8 mouse cellular contexts compared by ENCODE assay signal in genomic region chr9:37407850-37408502, GRCm38 (mm10). TPM values are rescaled to one million over a fixed set of nuclear protein-coding genes. Genes with fewer than 3 reads are reported as not detected.
DNase-seq lines count a peak whose midpoint lies in the region; ATAC-seq lines count a peak whose summit lies in the region.

No protein-coding gene starts in this region.

- no peaks in the 10 kb centered on the region for H3K36me3 ChIP-seq in kidney, embryonic 14.5 days (ENCODE audit: control insufficient read depth, insufficient read depth, low read length)
- H3K36me3 ChIP-seq in heart, embryonic 13.5 days: no peaks in the 10 kb centered on the region
- no peaks in the 10 kb centered on the region for H3K36me3 ChIP-seq in midbrain, embryonic 12.5 days

- no peak for ATAC-seq in kidney, embryonic 14.5 days (ENCODE audit: low FRiP score, low TSS enrichment)
- no peak for ATAC-seq in heart, embryonic 13.5 days (ENCODE audit: extremely low read depth, insufficient number of reproducible peaks, low FRiP score, low TSS enrichment)
- ATAC-seq in midbrain, embryonic 12.5 days (ENCODE audit: low FRiP score, low read depth): peak; percentile 69

- 13% methylated on average over 19 of the region's 19 CpGs for WGBS in kidney, embryonic 14.5 days
- WGBS in heart, embryonic 13.5 days: 20% methylated on average over 19 of the region's 19 CpGs
- 15% methylated on average over 19 of the region's 19 CpGs for WGBS in midbrain, embryonic 12.5 days

- H3K27ac ChIP-seq in kidney, embryonic 14.5 days (ENCODE audit: low read depth, low read length): no peak overlapping the region
- H3K27ac ChIP-seq in heart, embryonic 13.5 days (replicated peaks): no peak overlapping the region
- no peak overlapping the region for H3K27ac ChIP-seq in midbrain, embryonic 12.5 days (replicated peaks)

- no peak overlapping the region for H3K9ac ChIP-seq in kidney, embryonic 14.5 days (ENCODE audit: low read depth, low read length)
- H3K9ac ChIP-seq in heart, embryonic 13.5 days: no peak overlapping the region
- H3K9ac ChIP-seq in midbrain, embryonic 12.5 days (replicated peaks): peak overlapping the region; percentile 24; the same call in 1 of the 2 replicates

- H3K4me3 ChIP-seq in kidney, embryonic 14.5 days (ENCODE audit: low read length): no peak overlapping the region
- H3K4me3 ChIP-seq in heart, embryonic 13.5 days: no peak overlapping the region
- H3K4me3 ChIP-seq in midbrain, embryonic 12.5 days: 0 out of 2 replicates have a peak overlapping the region, but pooled peaks have one; percentile 9

- no peaks in the 10 kb centered on the region for H3K9me3 ChIP-seq in kidney, embryonic 14.5 days (ENCODE audit: control insufficient read depth, low read length)
- no peaks in the 10 kb centered on the region for H3K9me3 ChIP-seq in heart, embryonic 13.5 days
- no peaks in the 10 kb centered on the region for H3K9me3 ChIP-seq in midbrain, embryonic 12.5 days

- no peak for DNase-seq in kidney, adult 9 months
- DNase-seq in ZHBTc4 (ENCODE audit: low read depth, low spot score): peak; percentile 56
- DNase-seq in right cerebral cortex, adult 2 months (ENCODE audit: low spot score in 2 of 2): no peak
- DNase-seq in layer of hippocampus, postnatal 25 days (ENCODE audit: extremely low spot score in 1 of 2, low spot score in 1 of 2): no peak
- no peak for DNase-seq in lung, postnatal 36 days

- 0 out of 2 replicates have a peak, but pooled peaks cover 7% of the 10 kb centered on the region for H3K27me3 ChIP-seq in kidney, embryonic 14.5 days (ENCODE audit: control insufficient read depth, insufficient read depth, low read length)
- H3K27me3 ChIP-seq in heart, embryonic 13.5 days (replicated peaks): peaks cover 15% of the 10 kb centered on the region
- H3K27me3 ChIP-seq in midbrain, embryonic 12.5 days: peaks cover 11% of the 10 kb centered on the region

- H3K4me1 ChIP-seq in kidney, embryonic 14.5 days (ENCODE audit: control insufficient read depth, insufficient read depth, low read length): no peaks in the 10 kb centered on the region
- peaks cover 17% of the 10 kb centered on the region for H3K4me1 ChIP-seq in heart, embryonic 13.5 days
- 0 out of 2 replicates have a peak, but pooled peaks cover 5% of the 10 kb centered on the region for H3K4me1 ChIP-seq in midbrain, embryonic 12.5 days

- H3K4me2 ChIP-seq in kidney, embryonic 14.5 days (replicated peaks; ENCODE audit: low read depth, low read length): peak overlapping the region; percentile 21; the same call in 1 of the 2 replicates
- H3K4me2 ChIP-seq in heart, embryonic 13.5 days: peak overlapping the region; percentile 49
- H3K4me2 ChIP-seq in midbrain, embryonic 12.5 days (replicated peaks): peak overlapping the region; percentile 41

RNA-seq across cellular contexts. Expression of gene Robo4, which starts 6.3 kb away (rescaled TPM):
- polyA plus RNA-seq in kidney, embryonic 14.5 days (2014; fragmentation: Nextera tagmentation; extraction: Ambion mirVana): 10.5 and 11.9 TPM in 2 replicates
- polyA plus RNA-seq in heart, embryonic 13.5 days (2015; fragmentation: Nextera tagmentation; extraction: Ambion mirVana): 7.4 and 8.8 TPM in 2 replicates
- polyA plus RNA-seq in midbrain, embryonic 12.5 days (2016; fragmentation: Nextera tagmentation; extraction: Ambion mirVana): 6.1 and 6.2 TPM in 2 replicates
- 1 to 10 TPM; 5.3 to 6.7 TPM for total RNA-seq in layer of hippocampus, postnatal 25 days (2021)

RNA-seq across cellular contexts. Expression of gene Robo3, which starts 25.1 kb away (rescaled TPM):
- polyA plus RNA-seq in kidney, embryonic 14.5 days (2014; fragmentation: Nextera tagmentation; extraction: Ambion mirVana): 0.09 and 0.11 TPM in 2 replicates
- polyA plus RNA-seq in heart, embryonic 13.5 days (2015; fragmentation: Nextera tagmentation; extraction: Ambion mirVana): 0.14 and 0.17 TPM in 2 replicates
- polyA plus RNA-seq in midbrain, embryonic 12.5 days (2016; fragmentation: Nextera tagmentation; extraction: Ambion mirVana): 52.2 and 65.0 TPM in 2 replicates
- 10 to 100 TPM; 10.2 to 20.0 TPM for total RNA-seq in layer of hippocampus, postnatal 25 days (2021)

RNA-seq across cellular contexts. Expression of gene Hepacam, which starts 40.8 kb away (rescaled TPM):
- not detected in 2 replicates for polyA plus RNA-seq in kidney, embryonic 14.5 days (2014; fragmentation: Nextera tagmentation; extraction: Ambion mirVana)
- 0.07 TPM in 1 of 2 replicates, not detected in the other for polyA plus RNA-seq in heart, embryonic 13.5 days (2015; fragmentation: Nextera tagmentation; extraction: Ambion mirVana)
- polyA plus RNA-seq in midbrain, embryonic 12.5 days (2016; fragmentation: Nextera tagmentation; extraction: Ambion mirVana): 0.26 TPM in 2 replicates
- 10 to 100 TPM; 76.5 to 77.5 TPM for total RNA-seq in layer of hippocampus, postnatal 25 days (2021)

RNA-seq across cellular contexts. Expression of gene Ccdc15, which starts 59.7 kb away (rescaled TPM):
- polyA plus RNA-seq in kidney, embryonic 14.5 days (2014; fragmentation: Nextera tagmentation; extraction: Ambion mirVana): 5.8 and 8.2 TPM in 2 replicates
- polyA plus RNA-seq in heart, embryonic 13.5 days (2015; fragmentation: Nextera tagmentation; extraction: Ambion mirVana): 3.6 and 4.7 TPM in 2 replicates
- polyA plus RNA-seq in midbrain, embryonic 12.5 days (2016; fragmentation: Nextera tagmentation; extraction: Ambion mirVana): 11.3 and 13.5 TPM in 2 replicates
- 1 to 10 TPM; 1.4 to 2.2 TPM for total RNA-seq in layer of hippocampus, postnatal 25 days (2021)

Comparison
In these comparisons a context has a peak if more than half of its experiments do, and no peak if none do; other contexts are left out.
1. RNA of gene Robo3, which starts 25.1 kb away (polyA plus RNA-seq): 52.2 to 65.0 TPM in midbrain, embryonic 12.5 days; 0.14 to 0.17 TPM in heart, embryonic 13.5 days and 0.09 to 0.11 TPM in kidney, embryonic 14.5 days; every median in the first group is over 10 times any median in the second.
2. Peak in every context shown above with its lines, with median percentiles within 50 percentile points of each other: H3K4me2 ChIP-seq.